Mouse (Mus musculus): ENCODE measurements around the gene Rasl10b. TPM values are rescaled to one million over a fixed set of nuclear protein-coding genes. Genes with fewer than 3 reads are reported as not detected.

Gene Rasl10b
- total and polyA plus RNA-seq, 2 experiments from 2014 or later = 7.9 to 45.3 TPM

DNA sequence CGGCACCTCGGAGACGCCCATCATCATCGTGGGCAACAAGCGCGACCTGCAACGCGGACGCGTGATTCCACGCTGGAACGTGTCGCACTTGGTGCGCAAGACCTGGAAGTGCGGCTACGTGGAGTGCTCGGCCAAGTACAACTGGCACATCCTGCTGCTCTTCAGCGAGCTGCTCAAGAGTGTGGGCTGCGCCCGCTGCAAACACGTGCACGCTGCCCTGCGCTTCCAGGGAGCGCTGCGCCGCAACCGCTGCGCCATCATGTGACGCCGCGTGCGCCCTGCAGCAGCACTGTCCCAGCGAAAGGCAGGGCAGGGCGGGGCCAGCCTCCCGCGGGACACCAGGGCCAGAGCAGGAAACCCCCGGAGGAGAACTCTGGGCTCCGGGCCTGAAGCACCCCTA, 9.6 kb downstream of the Rasl10b start:
- WGBS = 8% methylated on average over 38 of the region's 38 CpGs
- no peak overlapping the region for H3K4me3 ChIP-seq (ENCODE audit: low read depth, low read length)

DNA sequence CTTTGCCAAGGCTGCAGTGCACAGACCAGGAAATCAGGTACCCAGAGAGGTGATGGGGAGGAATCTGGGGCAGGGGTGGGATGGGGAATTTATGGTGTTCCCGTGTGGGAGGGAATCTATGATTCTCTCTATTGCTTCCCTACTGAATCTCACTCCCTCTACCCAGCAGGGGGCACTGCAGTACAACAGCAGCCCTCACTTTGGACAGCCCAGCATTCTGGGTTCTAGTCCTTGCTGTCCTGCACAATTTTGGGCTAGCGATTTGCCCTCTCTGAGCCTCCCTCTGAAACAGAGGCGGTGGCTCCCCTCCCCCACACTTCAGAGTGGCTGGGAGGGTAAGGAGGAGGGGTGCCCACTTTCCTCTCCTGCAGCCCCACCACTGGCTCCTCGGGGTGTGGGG, 11.4 kb downstream of the Rasl10b start:
- H3K27ac ChIP-seq (ENCODE audit: low read depth) = no peak overlapping the region
- no peaks in the 10 kb centered on the region for H3K4me1 ChIP-seq (ENCODE audit: control insufficient read depth, insufficient read depth)
- H3K27me3 ChIP-seq (ENCODE audit: control insufficient read depth, insufficient read depth, low read length) = peaks cover 34% of the 10 kb centered on the region
- H3K4me2 ChIP-seq (ENCODE audit: low read depth, low read length) = no peak overlapping the region
- 31% methylated on average over 4 of the region's 4 CpGs for WGBS
- ATAC-seq (ENCODE audit: insufficient read depth, low read depth) (no peak), DNase-seq (ENCODE audit: low spot score) (no peak)
- TF ChIP-seq EP300 (IDR thresholded peaks at IDR 0.05; ENCODE audit: low read depth) (no peak), CTCF (IDR thresholded peaks at IDR 0.05; ENCODE audit: low read depth) (peak; percentile 28; the same call in 1 of the 2 replicates)
- H3K4me3 ChIP-seq (ENCODE audit: low read depth, low read length) = no peak overlapping the region
- no peaks in the 10 kb centered on the region for H3K36me3 ChIP-seq (replicated peaks; ENCODE audit: control insufficient read depth, insufficient read depth, low read length)
- no peak overlapping the region for H3K9ac ChIP-seq (replicated peaks; ENCODE audit: low read depth, low read length)
- no peaks in the 10 kb centered on the region for H3K9me3 ChIP-seq (replicated peaks; ENCODE audit: control insufficient read depth, low read length)

More for the DNA sequence above, 9.6 kb downstream of the Rasl10b start:
- TF ChIP-seq EP300 (IDR thresholded peaks at IDR 0.05; ENCODE audit: low read depth) (no peak), CTCF (IDR thresholded peaks at IDR 0.05; ENCODE audit: low read depth) (peak; percentile 40)
- H3K9me3 ChIP-seq (replicated peaks; ENCODE audit: control insufficient read depth, low read length) = no peaks in the 10 kb centered on the region
- H3K9ac ChIP-seq (replicated peaks; ENCODE audit: low read depth, low read length) = no peak overlapping the region
- H3K4me2 ChIP-seq (ENCODE audit: low read depth, low read length) = peak overlapping the region; percentile 36
- ATAC-seq (ENCODE audit: insufficient read depth, low read depth) = peak; percentile 53
- no peaks in the 10 kb centered on the region for H3K36me3 ChIP-seq (replicated peaks; ENCODE audit: control insufficient read depth, insufficient read depth, low read length)
- peaks cover 34% of the 10 kb centered on the region for H3K27me3 ChIP-seq (ENCODE audit: control insufficient read depth, insufficient read depth, low read length)
- no peak for DNase-seq (ENCODE audit: low spot score)
- no peak overlapping the region for H3K27ac ChIP-seq (ENCODE audit: low read depth)
- no peaks in the 10 kb centered on the region for H3K4me1 ChIP-seq (ENCODE audit: control insufficient read depth, insufficient read depth)

DNA sequence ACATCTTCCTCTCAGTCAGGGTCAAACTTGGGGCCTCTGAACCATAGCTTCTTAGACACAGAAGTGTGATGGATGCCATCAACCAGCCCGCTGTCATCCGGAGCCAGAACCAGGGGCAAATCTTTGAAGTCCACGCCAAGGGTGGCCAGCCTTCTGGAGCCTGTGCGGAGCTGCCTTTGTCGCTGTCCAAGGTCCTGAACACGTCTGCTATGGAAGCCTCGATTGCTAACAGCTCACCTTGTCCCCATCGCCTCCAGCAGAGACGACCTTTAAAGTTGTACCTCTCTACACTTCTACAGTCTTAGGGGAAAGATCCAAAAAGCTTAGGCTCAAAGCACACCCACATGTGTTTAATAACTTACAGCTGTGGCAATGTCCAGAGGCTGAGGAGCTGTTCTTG, 12.4 kb downstream of the Rasl10b start:
- TF ChIP-seq EP300 (IDR thresholded peaks at IDR 0.05; ENCODE audit: low read depth) = no peak
- TF ChIP-seq CTCF (IDR thresholded peaks at IDR 0.05; ENCODE audit: low read depth) = no peak
- Histone ChIP-seq H3K4me3 (ENCODE audit: low read depth, low read length) (no peak overlapping the region), H3K27me3 (ENCODE audit: control insufficient read depth, insufficient read depth, low read length) (peaks cover 34% of the 10 kb centered on the region), H3K4me1 (ENCODE audit: control insufficient read depth, insufficient read depth) (no peaks in the 10 kb centered on the region), H3K27ac (ENCODE audit: low read depth) (no peak overlapping the region), H3K4me2 (ENCODE audit: low read depth, low read length) (no peak overlapping the region), H3K36me3 (replicated peaks; ENCODE audit: control insufficient read depth, insufficient read depth, low read length) (no peaks in the 10 kb centered on the region), H3K9ac (replicated peaks; ENCODE audit: low read depth, low read length) (no peak overlapping the region), H3K9me3 (replicated peaks; ENCODE audit: control insufficient read depth, low read length) (no peaks in the 10 kb centered on the region)
- WGBS = under 1% methylated on average over 9 of the region's 9 CpGs
- ATAC-seq (ENCODE audit: insufficient read depth, low read depth) = peak; percentile 28; the same call in 1 of the 2 replicates
- peak; percentile 71 for DNase-seq (ENCODE audit: low spot score)

DNA sequence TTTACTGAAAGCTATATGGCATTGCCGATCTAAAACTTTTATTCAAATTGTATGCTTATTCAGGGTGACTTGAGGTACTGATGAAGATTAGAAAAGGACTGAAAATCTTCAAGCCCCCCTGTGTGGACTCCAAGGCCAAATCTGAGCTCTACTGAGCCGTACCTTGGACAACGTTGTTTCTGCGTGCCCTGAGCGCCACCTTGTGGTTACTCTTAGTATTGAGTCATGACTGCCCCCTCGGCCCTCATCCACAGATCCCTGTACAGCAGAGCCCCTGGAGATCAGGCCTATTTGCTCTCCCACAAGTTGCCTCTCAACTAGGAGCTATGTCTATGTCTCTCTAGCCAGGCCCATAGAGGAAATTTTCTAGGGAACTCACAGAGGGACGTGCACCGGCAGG, 15.7 kb downstream of the Rasl10b start:
- H3K9ac ChIP-seq (replicated peaks; ENCODE audit: low read depth, low read length) = no peak overlapping the region
- no peaks in the 10 kb centered on the region for H3K4me1 ChIP-seq (ENCODE audit: control insufficient read depth, insufficient read depth)
- ATAC-seq (ENCODE audit: insufficient read depth, low read depth) (no peak), DNase-seq (ENCODE audit: low spot score) (no peak)
- no peak overlapping the region for H3K27ac ChIP-seq (ENCODE audit: low read depth)
- H3K36me3 ChIP-seq (replicated peaks; ENCODE audit: control insufficient read depth, insufficient read depth, low read length) = no peaks in the 10 kb centered on the region
- TF ChIP-seq EP300 (IDR thresholded peaks at IDR 0.05; ENCODE audit: low read depth) (no peak), CTCF (IDR thresholded peaks at IDR 0.05; ENCODE audit: low read depth) (peak; percentile 94)
- H3K4me2 ChIP-seq (ENCODE audit: low read depth, low read length) = no peak overlapping the region
- H3K9me3 ChIP-seq (replicated peaks; ENCODE audit: control insufficient read depth, low read length) = no peaks in the 10 kb centered on the region
- 3% methylated on average over 8 of the region's 8 CpGs for WGBS
- H3K27me3 ChIP-seq (ENCODE audit: control insufficient read depth, insufficient read depth, low read length) = peaks cover 26% of the 10 kb centered on the region
- no peak overlapping the region for H3K4me3 ChIP-seq (ENCODE audit: low read depth, low read length)

DNA sequence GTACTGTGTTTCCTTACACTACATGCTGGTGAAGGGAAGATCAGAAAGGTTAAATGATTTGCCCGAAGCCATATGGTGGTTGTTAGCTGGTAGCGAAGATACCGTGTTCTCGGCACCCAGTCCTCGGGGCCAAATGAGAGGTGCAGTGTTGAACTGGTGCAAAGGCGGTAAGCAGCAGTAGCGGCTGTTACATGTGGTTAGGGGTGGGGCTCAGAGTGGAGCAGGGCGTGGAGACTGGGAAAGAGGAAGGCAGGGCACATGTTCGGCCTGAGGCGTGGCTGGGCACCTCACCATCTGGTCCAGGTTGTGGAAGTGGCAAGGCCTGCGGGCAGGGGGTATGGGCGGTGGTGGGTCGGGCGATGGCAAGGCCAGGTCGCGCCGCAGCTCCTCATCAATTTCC, 18.0 kb downstream of the Rasl10b start:
- no peak overlapping the region for H3K4me3 ChIP-seq (ENCODE audit: low read depth, low read length)
- H3K4me2 ChIP-seq (ENCODE audit: low read depth, low read length) = peak overlapping the region; percentile 32
- H3K9me3 ChIP-seq (replicated peaks; ENCODE audit: control insufficient read depth, low read length) = no peaks in the 10 kb centered on the region
- TF ChIP-seq CTCF (IDR thresholded peaks at IDR 0.05; ENCODE audit: low read depth) = no peak
- peaks cover 2% of the 10 kb centered on the region for H3K4me1 ChIP-seq (ENCODE audit: control insufficient read depth, insufficient read depth)
- H3K27me3 ChIP-seq (ENCODE audit: control insufficient read depth, insufficient read depth, low read length) = peaks cover 8% of the 10 kb centered on the region
- WGBS = 26% methylated on average over 17 of the region's 17 CpGs
- no peak overlapping the region for H3K27ac ChIP-seq (ENCODE audit: low read depth)
- H3K36me3 ChIP-seq (replicated peaks; ENCODE audit: control insufficient read depth, insufficient read depth, low read length) = no peaks in the 10 kb centered on the region
- peak; percentile 2 for DNase-seq (ENCODE audit: low spot score)
- H3K9ac ChIP-seq (replicated peaks; ENCODE audit: low read depth, low read length) = no peak overlapping the region
- ATAC-seq (ENCODE audit: insufficient read depth, low read depth) = no peak; the same call in 1 of the 2 replicates

DNA sequence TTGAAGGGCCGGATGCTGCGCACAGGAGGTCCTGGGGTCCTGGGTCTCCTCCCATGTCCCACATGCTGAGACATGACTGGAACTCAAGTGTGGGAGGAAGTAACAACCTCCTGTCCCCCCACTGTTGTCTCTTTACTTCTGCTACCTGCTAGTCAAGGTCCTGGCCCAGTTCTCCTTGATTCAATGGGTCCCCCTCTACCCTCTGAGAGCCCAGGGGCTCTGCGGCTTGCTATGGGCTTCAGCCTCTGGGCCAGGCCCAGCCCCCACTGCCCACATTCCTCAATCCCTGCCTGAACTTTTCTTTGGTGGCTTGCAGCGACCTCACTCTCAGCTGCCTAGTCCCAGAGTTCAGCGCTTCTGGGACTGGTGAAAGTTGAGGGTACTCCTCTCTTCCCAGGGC, 20.4 kb downstream of the Rasl10b start, which contains the start of gene Gas2l2:
Gene Gas2l2, minus strand, starts transcription at position 101 of the 400 bp plus-strand sequence.
- H3K4me3 ChIP-seq (ENCODE audit: low read depth, low read length) = no peak within 1 kb of the TSS
- H3K27ac ChIP-seq (ENCODE audit: low read depth) = no peak within 1 kb of the TSS
- ATAC-seq (ENCODE audit: insufficient read depth, low read depth) = no peak

More for the DNA sequence above, 20.4 kb downstream of the Rasl10b start, which contains the start of gene Gas2l2:
- no peaks in the 10 kb centered on the region for H3K9me3 ChIP-seq (replicated peaks; ENCODE audit: control insufficient read depth, low read length)
- no peak for DNase-seq (ENCODE audit: low spot score)
- H3K9ac ChIP-seq (replicated peaks; ENCODE audit: low read depth, low read length) = no peak within 1 kb of the TSS
- no peak for TF ChIP-seq EP300 (IDR thresholded peaks at IDR 0.05; ENCODE audit: low read depth)
- TF ChIP-seq CTCF (IDR thresholded peaks at IDR 0.05; ENCODE audit: low read depth) = no peak
- H3K4me1 ChIP-seq (ENCODE audit: control insufficient read depth, insufficient read depth) = peaks cover 8% of the 10 kb centered on the region
- WGBS = 59% methylated on average over 5 of the region's 5 CpGs
- no peak within 1 kb of the TSS for H3K4me2 ChIP-seq (ENCODE audit: low read depth, low read length)
- H3K27me3 ChIP-seq (ENCODE audit: control insufficient read depth, insufficient read depth, low read length) = peaks cover 7% of the 10 kb centered on the region
- no peaks in the 10 kb centered on the region for H3K36me3 ChIP-seq (replicated peaks; ENCODE audit: control insufficient read depth, insufficient read depth, low read length)
